Mouse (Mus musculus) erythroblast, embryonic 14.5 days (primary cell): ENCODE measurements around the gene Ice1. TPM values are rescaled to one million over a fixed set of nuclear protein-coding genes. Genes with fewer than 3 reads are reported as not detected.

Experiments
- H3K27me3 ChIP-seq: 2 replicates; pipeline ENCODE4 v1.6.1; 2012; ENCODE audit warnings: inconsistent platforms; ENCODE audit not compliant: control insufficient read depth
- H3K36me3 ChIP-seq: 2 replicates; pipeline ENCODE4 v1.6.1; 2012; ENCODE audit warnings: mild to moderate bottlenecking, inconsistent platforms; ENCODE audit not compliant: control insufficient read depth
- H3K4me1 ChIP-seq: 2 replicates; pipeline ENCODE4 v1.6.1; 2012; ENCODE audit warnings: inconsistent platforms; ENCODE audit not compliant: control insufficient read depth
- H3K4me3 ChIP-seq: replicated peaks from 2 replicates; pipeline ENCODE3; 2012; ENCODE audit warnings: moderate library complexity, mild to moderate bottlenecking, inconsistent platforms
- H3K9me3 ChIP-seq: 2 replicates; pipeline ENCODE4 v1.6.1; 2012; ENCODE audit warnings: low read length, inconsistent platforms, mixed read lengths; ENCODE audit not compliant: control insufficient read depth
- GATA1 ChIP-seq: IDR thresholded peaks from 2 replicates; pipeline ENCODE4 v1.6.1; 2012; ENCODE audit warnings: low read length, inconsistent platforms, mixed read lengths
- TAL1 ChIP-seq: IDR thresholded peaks from 3 replicates; pipeline ENCODE4 v1.6.1; 2012; ENCODE audit warnings: low read length, inconsistent platforms, mixed read lengths
- polyA plus RNA-seq: library from polyadenylated mRNA; stranded (reverse); fragments of >175 nt; gene quantifications from 2 replicates; pipeline ENCODE4 v1.2.3, GENCODE M21; 2012

Gene Ice1
- polyA plus RNA-seq, 1 experiment, result 0.30 TPM

DNA sequence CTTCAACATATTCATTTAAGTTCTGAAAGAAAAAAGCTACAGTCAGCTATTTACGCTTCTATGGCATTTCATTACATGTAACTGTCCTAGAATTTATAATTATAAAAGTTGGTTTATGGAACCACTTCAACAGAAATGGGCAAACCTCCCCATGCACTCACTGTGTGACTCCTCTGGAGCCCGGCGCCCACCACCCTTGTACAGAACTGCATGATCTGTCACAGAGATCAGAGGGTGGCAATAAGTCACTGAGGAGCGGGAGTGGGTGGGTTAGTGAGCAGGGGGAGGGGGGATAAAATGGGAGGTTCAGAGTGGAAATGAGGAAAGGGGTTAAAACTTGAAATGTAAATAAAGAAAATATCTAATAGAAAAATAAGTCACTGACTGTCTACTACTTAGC is 13.0 kb downstream of the Ice1 start:
- Histone ChIP-seq H3K4me1 (peaks cover 17% of the 10 kb centered on the region), H3K4me3 (no peak overlapping the region), H3K9me3 (no peaks in the 10 kb centered on the region), H3K36me3 (peaks cover 21% of the 10 kb centered on the region), H3K27me3 (no peaks in the 10 kb centered on the region)
- no peak for TF ChIP-seq TAL1
- no peak for TF ChIP-seq GATA1

DNA sequence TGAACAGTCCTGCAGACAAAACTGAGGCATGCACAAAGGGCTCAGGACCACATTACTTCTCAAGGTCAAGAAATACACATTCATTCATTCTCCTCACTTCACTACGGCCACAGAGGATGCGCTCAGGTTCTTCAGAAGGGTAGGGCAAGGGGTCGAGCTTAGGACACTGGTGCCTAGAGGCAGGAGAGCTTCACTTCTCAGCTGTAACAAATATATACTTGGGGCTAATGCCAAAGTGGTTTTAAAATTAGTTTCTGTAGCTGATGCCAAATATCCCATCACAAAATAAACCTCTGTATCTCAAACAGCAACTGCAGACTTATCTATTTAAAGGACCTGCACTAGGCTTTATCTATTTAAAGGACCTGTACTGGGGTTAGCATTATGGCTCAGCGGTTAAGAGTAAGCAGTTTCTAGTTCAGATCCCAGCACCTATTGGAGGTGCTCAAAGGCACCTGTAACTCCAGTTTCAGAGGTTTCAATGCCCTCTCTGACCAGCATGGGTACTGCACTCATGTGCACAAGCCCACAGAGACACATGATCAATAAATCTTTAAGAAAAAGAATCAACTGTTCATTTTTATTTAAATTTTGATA is 14.9 kb downstream of the Ice1 start:
- H3K36me3 ChIP-seq, result peaks cover 38% of the 10 kb centered on the region
- TF ChIP-seq TAL1, result no peak
- H3K27me3 ChIP-seq, result no peaks in the 10 kb centered on the region
- H3K4me1 ChIP-seq, result peaks cover 17% of the 10 kb centered on the region
- no peaks in the 10 kb centered on the region for H3K9me3 ChIP-seq
- no peak overlapping the region for H3K4me3 ChIP-seq

DNA sequence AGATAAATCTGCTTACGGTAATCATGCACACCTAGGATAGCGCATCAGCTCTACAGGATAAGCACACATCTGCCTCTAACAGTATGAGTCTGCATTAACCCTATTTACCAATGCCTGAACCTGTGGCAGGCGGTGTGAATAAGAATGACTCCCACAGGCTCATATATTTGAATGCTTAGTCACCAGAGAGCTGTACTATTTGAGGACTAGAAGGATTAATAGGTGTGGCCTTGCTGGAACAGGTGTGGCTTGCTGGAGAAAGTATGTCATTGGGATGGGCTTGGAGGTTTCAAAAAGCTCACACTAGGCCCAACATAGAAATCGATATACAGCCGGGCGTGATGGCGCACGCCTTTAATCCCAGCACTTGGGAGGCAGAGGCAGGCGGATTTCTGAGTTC is 15.9 kb downstream of the Ice1 start:
- no peaks in the 10 kb centered on the region for H3K27me3 ChIP-seq
- no peaks in the 10 kb centered on the region for H3K9me3 ChIP-seq
- no peak for TF ChIP-seq TAL1
- no peak for TF ChIP-seq GATA1
- peaks cover 48% of the 10 kb centered on the region for H3K36me3 ChIP-seq
- peaks cover 16% of the 10 kb centered on the region for H3K4me1 ChIP-seq
- no peak overlapping the region for H3K4me3 ChIP-seq

DNA sequence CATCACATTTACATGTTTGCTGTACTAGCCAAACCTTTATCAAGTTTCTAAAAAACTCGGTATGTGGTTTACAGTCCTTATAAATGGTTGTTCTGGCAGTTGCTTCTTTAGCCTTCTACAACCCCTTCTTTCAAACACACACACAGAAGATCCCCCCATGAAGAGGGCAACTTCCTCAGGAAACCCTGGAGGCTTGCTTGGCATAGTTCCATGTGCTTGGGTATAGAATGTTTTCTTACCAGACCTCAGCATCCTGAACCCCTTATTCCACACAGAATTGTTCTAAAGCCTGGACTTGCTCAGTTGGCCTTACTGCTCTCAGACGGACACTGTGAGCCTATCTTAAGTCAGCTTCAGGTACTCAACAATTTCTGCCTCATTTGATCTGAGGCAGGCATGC is 24.6 kb downstream of the Ice1 start:
- no peaks in the 10 kb centered on the region for H3K27me3 ChIP-seq
- no peaks in the 10 kb centered on the region for H3K4me1 ChIP-seq
- TF ChIP-seq TAL1 (no peak), GATA1 (no peak)
- no peaks in the 10 kb centered on the region for H3K9me3 ChIP-seq
- peaks cover 84% of the 10 kb centered on the region for H3K36me3 ChIP-seq
- no peak overlapping the region for H3K4me3 ChIP-seq

DNA sequence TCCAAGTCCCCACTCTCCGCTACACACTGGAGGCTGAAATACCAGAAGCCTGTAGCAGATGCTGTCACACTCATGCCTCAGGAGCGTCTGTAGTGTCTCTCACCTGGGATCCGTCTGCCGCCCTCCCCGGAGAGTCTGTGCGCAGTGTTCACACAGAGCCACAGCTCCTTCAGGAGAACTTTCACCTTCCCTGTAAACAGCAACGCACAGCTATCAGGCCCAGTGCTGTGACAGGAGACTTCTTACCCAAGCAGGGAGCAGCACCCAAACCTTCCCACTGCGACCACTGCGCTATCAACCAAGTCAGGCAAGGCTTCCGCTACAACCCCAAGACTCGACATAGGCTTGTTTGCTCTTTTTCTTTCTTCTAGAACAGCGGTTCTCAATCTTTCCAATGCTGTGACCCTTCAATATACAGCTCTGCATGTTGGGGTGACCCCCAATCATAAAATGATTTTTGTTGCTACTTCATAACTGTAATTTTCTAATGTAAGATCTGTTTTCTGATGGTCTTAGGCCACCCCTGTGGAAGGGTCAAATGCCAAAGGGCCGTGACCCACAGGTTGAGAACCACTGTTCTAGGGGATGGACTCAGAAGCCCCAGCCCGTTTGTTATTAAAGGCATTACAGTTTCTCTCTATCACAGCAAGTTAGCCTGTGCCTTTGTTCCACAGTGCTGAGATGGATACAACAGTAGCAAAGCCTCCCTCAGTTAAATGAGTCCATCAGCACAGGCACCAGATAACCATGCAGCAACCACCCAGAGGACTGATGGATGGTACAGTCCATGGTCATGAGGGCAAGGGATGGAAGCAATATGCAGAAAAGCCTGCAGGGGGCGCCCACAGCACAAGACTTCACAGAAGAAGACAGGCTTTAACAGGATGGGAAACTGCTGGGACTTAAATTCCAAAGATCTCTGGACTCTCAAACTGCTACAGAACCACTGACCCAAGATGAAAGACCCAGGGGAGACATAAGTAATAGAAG is 26.7 kb downstream of the Ice1 start:
- Histone ChIP-seq H3K9me3 (no peaks in the 10 kb centered on the region), H3K4me1 (no peaks in the 10 kb centered on the region), H3K4me3 (no peak overlapping the region), H3K27me3 (no peaks in the 10 kb centered on the region), H3K36me3 (peaks cover 84% of the 10 kb centered on the region)
- no peak for TF ChIP-seq TAL1

DNA sequence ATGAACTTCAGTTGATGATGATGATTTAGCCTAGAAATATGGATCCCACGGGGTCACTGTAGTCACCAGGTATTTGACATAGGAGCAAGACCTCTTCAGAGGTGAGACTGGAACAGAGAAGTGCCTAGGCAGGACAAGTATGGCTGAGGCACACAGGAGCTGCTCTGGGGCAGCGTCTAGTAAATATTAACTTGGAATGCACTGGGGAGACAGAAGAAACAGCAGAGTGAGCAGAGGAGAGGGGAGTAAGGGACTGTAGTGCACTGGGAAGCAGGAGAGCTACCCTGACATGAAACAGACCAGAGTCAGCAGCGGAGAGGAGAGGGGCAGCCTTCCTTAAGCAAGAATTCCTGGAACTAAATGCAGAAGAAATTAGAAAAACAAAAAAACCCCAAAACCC is 27.8 kb downstream of the Ice1 start:
- H3K4me3 ChIP-seq, result no peak overlapping the region
- H3K9me3 ChIP-seq, result no peaks in the 10 kb centered on the region
- TF ChIP-seq GATA1 (no peak), TAL1 (no peak)
- peaks cover 84% of the 10 kb centered on the region for H3K36me3 ChIP-seq
- H3K4me1 ChIP-seq, result no peaks in the 10 kb centered on the region
- H3K27me3 ChIP-seq, result no peaks in the 10 kb centered on the region

DNA sequence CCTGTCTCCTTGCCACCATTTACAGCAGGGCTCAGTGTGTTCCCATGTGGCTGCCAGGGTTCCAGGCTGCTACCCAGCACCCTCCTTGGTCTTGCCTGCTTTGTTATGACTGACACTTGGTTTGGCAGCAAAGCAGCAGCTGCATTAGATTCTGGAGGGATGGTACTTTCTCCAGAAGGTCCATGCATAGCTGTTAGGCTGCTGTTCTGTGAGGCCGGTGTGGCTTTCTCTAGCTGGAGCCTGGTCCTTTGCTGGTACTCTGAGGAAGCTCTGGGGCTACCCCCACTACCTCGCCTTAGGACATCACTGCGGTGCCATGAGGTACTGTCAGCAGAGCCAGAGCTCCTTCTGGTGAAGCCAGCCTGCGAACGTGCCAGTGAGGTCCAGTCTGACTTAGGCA is 32.1 kb downstream of the Ice1 start:
- Histone ChIP-seq H3K36me3 (peaks cover 100% of the 10 kb centered on the region), H3K27me3 (no peaks in the 10 kb centered on the region)

DNA sequence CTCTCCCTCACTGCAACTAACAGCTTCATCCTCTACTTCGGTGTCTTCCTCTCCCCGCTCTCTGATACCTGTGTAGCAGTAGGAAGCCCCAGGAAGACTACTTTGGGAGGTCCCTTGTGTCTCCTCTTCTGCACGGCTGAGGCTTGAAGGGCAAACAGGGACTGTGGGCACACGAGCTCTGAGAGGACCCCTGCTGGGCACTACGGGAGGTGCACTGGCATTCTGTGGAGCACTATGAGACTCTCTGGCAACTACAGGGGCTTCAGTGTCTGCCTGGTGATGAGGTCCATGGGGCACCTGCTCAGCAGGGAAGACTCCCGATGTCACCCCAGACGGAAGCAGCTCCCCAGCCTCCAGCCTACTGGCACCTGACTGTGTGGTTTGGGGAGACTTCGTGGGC is 32.7 kb downstream of the Ice1 start:
- peaks cover 100% of the 10 kb centered on the region for H3K36me3 ChIP-seq
- H3K27me3 ChIP-seq, result no peaks in the 10 kb centered on the region
- TF ChIP-seq TAL1, result no peak
- TF ChIP-seq GATA1, result no peak
- 0 out of 2 replicates have a peak, but pooled peaks cover 2% of the 10 kb centered on the region for H3K9me3 ChIP-seq
- H3K4me3 ChIP-seq, result no peak overlapping the region
- H3K4me1 ChIP-seq, result no peaks in the 10 kb centered on the region

More for the DNA sequence above, 32.1 kb downstream of the Ice1 start:
- no peaks in the 10 kb centered on the region for H3K4me1 ChIP-seq
- H3K9me3 ChIP-seq, result 0 out of 2 replicates have a peak, but pooled peaks cover 2% of the 10 kb centered on the region
- no peak for TF ChIP-seq TAL1
- no peak for TF ChIP-seq GATA1
- H3K4me3 ChIP-seq, result no peak overlapping the region

DNA sequence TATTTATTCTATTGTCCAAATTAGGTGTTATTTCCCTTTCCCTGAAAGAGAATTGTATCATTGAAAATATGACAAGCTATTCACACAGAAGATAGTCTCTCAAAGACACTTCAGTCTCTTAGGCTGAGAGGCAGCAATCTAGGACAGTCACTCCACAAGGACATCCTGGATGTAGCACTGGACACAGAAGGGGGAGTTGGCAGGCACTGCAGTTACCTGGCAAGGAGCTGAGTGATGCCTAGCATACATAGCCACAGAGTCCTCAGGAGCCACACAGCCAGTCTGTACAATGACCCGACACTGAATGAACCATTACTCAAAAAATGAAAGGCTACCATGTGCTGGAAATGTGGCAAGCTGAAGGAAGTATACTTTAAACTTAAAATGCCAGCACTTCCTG is 35.9 kb downstream of the Ice1 start:
- no peaks in the 10 kb centered on the region for H3K4me1 ChIP-seq
- H3K27me3 ChIP-seq, result no peaks in the 10 kb centered on the region
- H3K36me3 ChIP-seq, result peaks cover 82% of the 10 kb centered on the region
- H3K9me3 ChIP-seq, result 0 out of 2 replicates have a peak, but pooled peaks cover 2% of the 10 kb centered on the region
- H3K4me3 ChIP-seq, result no peak overlapping the region
- no peak for TF ChIP-seq TAL1
